Mouse (Mus musculus) ES-Bruce4 (cell line): ENCODE data around the gene Nek11. TPM values are rescaled to one million over a fixed set of nuclear protein-coding genes. Genes with fewer than 3 reads are reported as not detected.

Source experiments
- H3K27ac ChIP-seq: 2 replicates; pipeline ENCODE4 v1.5.1; 2012; ENCODE audit warnings: low read length, inconsistent platforms; ENCODE audit not compliant: insufficient read depth
- H3K27me3 ChIP-seq: 2 replicates; pipeline ENCODE4 v1.6.1; 2012; ENCODE audit warnings: mild to moderate bottlenecking, low read length, inconsistent platforms; ENCODE audit not compliant: control insufficient read depth, poor library complexity, insufficient read depth, severe bottlenecking
- H3K36me3 ChIP-seq: 2 replicates; pipeline ENCODE4 v1.6.1; 2012; ENCODE audit warnings: inconsistent platforms, mild to moderate bottlenecking, low read length, moderate library complexity; ENCODE audit not compliant: control insufficient read depth, poor library complexity, insufficient read depth, severe bottlenecking
- H3K4me1 ChIP-seq: one replicate; pipeline ENCODE4 v1.8.1; 2011; ENCODE audit warnings: low read length; ENCODE audit not compliant: control insufficient read depth, insufficient read depth
- H3K4me3 ChIP-seq: 2 replicates; pipeline ENCODE4 v1.5.1; 2011; ENCODE audit warnings: low read depth, mild to moderate bottlenecking, low read length
- H3K9ac ChIP-seq: 2 replicates; pipeline ENCODE4 v1.6.1; 2012; ENCODE audit warnings: low read depth, mild to moderate bottlenecking, inconsistent platforms; ENCODE audit not compliant: poor library complexity, severe bottlenecking
- H3K9me3 ChIP-seq: replicated peaks from 2 replicates; pipeline ENCODE4 v1.6.1; 2012; ENCODE audit warnings: mild to moderate bottlenecking, low read length, inconsistent platforms; ENCODE audit not compliant: control insufficient read depth, poor library complexity, insufficient read depth, severe bottlenecking
- CTCF ChIP-seq: IDR thresholded peaks from one replicate; pipeline ENCODE4 v1.8.1; 2011; ENCODE audit warnings: low read depth, low read length
- EP300 ChIP-seq: IDR thresholded peaks from 2 replicates; pipeline ENCODE4 v1.6.1; 2011; ENCODE audit warnings: low read depth, low read length; ENCODE audit not compliant: insufficient read depth
- POLR2A ChIP-seq: IDR thresholded peaks from one replicate; pipeline ENCODE4 v1.8.1; 2011; ENCODE audit warnings: low read length; ENCODE audit not compliant: insufficient read depth
- polyA plus RNA-seq: library from polyadenylated mRNA; stranded (reverse); fragments of >200 nt; gene quantifications from 2 replicates; pipeline ENCODE4 v1.2.4, GENCODE M21; 2011; ENCODE audit warnings: low read depth; ENCODE audit not compliant: missing spikeins, insufficient read depth, insufficient read length

Gene Nek11
- polyA plus RNA-seq, 1 experiment: 0.30 TPM

GRCm38 (mm10) chr9:105274925-105275324 is 120.4 kb downstream of the Nek11 start:
- Histone ChIP-seq H3K27ac (no peak overlapping the region), H3K4me3 (no peak overlapping the region), H3K27me3 (no peaks in the 10 kb centered on the region), H3K9ac (no peak overlapping the region), H3K4me1 (no peaks in the 10 kb centered on the region), H3K9me3 (no peaks in the 10 kb centered on the region), H3K36me3 (no peaks in the 10 kb centered on the region)
- TF ChIP-seq CTCF: no peak
- no peak for TF ChIP-seq EP300

GRCm38 (mm10) chr9:105274286-105274685 is 121.0 kb downstream of the Nek11 start:
- TF ChIP-seq CTCF (no peak), POLR2A (no peak)
- Histone ChIP-seq H3K27ac (no peak overlapping the region), H3K4me3 (no peak overlapping the region), H3K27me3 (no peaks in the 10 kb centered on the region), H3K9ac (no peak overlapping the region), H3K4me1 (no peaks in the 10 kb centered on the region), H3K36me3 (no peaks in the 10 kb centered on the region), H3K9me3 (no peaks in the 10 kb centered on the region)

- Histone ChIP-seq H3K27me3 (no peaks in the 10 kb centered on the region), H3K9ac (no peak overlapping the region), H3K9me3 (no peaks in the 10 kb centered on the region), H3K4me1 (no peaks in the 10 kb centered on the region), H3K4me3 (no peak overlapping the region), H3K27ac (no peak overlapping the region), H3K36me3 (no peaks in the 10 kb centered on the region)
- TF ChIP-seq EP300 (no peak), CTCF (no peak), POLR2A (no peak)
These were observed 123.1 kb downstream of the Nek11 start for GRCm38 (mm10) chr9:105272241-105272640.

- no peak for TF ChIP-seq EP300
- TF ChIP-seq POLR2A: no peak
- TF ChIP-seq CTCF: no peak
- H3K9ac ChIP-seq: no peak overlapping the region
- H3K27ac ChIP-seq: no peak overlapping the region
- H3K9me3 ChIP-seq: no peaks in the 10 kb centered on the region
- no peaks in the 10 kb centered on the region for H3K4me1 ChIP-seq
- no peak overlapping the region for H3K4me3 ChIP-seq
- no peaks in the 10 kb centered on the region for H3K36me3 ChIP-seq
- H3K27me3 ChIP-seq: no peaks in the 10 kb centered on the region; the same call in 1 of the 2 replicates
These were observed 132.2 kb downstream of the Nek11 start for GRCm38 (mm10) chr9:105263140-105263539.

GRCm38 (mm10) chr9:105257668-105258067 is 137.7 kb downstream of the Nek11 start:
- Histone ChIP-seq H3K27me3 (no peaks in the 10 kb centered on the region), H3K4me1 (no peaks in the 10 kb centered on the region), H3K4me3 (no peak overlapping the region), H3K9me3 (no peaks in the 10 kb centered on the region), H3K9ac (no peak overlapping the region), H3K36me3 (no peaks in the 10 kb centered on the region), H3K27ac (no peak overlapping the region)
- TF ChIP-seq CTCF: no peak
- no peak for TF ChIP-seq EP300
- no peak for TF ChIP-seq POLR2A

- H3K4me3 ChIP-seq: no peak overlapping the region
- no peak for TF ChIP-seq POLR2A
- no peak for TF ChIP-seq CTCF
- TF ChIP-seq EP300: no peak
- H3K27ac ChIP-seq: no peak overlapping the region
These were observed 141.2 kb downstream of the Nek11 start for GRCm38 (mm10) chr9:105254076-105254475.

More at GRCm38 (mm10) chr9:105254076-105254475, 141.2 kb downstream of the Nek11 start:
- Histone ChIP-seq H3K9me3 (no peaks in the 10 kb centered on the region), H3K27me3 (no peaks in the 10 kb centered on the region), H3K36me3 (no peaks in the 10 kb centered on the region), H3K4me1 (no peaks in the 10 kb centered on the region), H3K9ac (no peak overlapping the region)
